Mouse (Mus musculus) hindbrain, postnatal 0 days (tissue): Measurements from ENCODE around the gene Dgkh. TPM values are rescaled to one million over a fixed set of nuclear protein-coding genes. Genes with fewer than 3 reads are reported as not detected.

Experiments used
- ATAC-seq: fragments of 200-750 bp; cut with Nextera tagmentation; 2 replicates; pipeline ENCODE4 v1.8.0; 2017; ENCODE audit warnings: mild to moderate bottlenecking, moderate TSS enrichment, moderate library complexity
- DNase-seq: peaks from one replicate; pipeline ENCODE4 v3.0.0-alpha.2; 2015; ENCODE audit warnings: low spot score
- H3K27ac ChIP-seq: fragments of 300-500 bp; sonication (generic); 2 replicates; pipeline ENCODE4 v1.5.1; 2014; ENCODE audit warnings: mild to moderate bottlenecking
- H3K27me3 ChIP-seq: fragments of 300-500 bp; sonication (generic); 2 replicates; pipeline ENCODE4 v1.6.1; 2014; ENCODE audit warnings: low read length, mixed read lengths; ENCODE audit not compliant: insufficient read depth
- H3K36me3 ChIP-seq: fragments of 300-500 bp; sonication (generic); 2 replicates; pipeline ENCODE4 v1.6.1; 2014; ENCODE audit warnings: low read length, mixed read lengths; ENCODE audit not compliant: insufficient read depth
- H3K4me1 ChIP-seq: fragments of 300-500 bp; sonication (generic); 2 replicates; pipeline ENCODE4 v1.6.1; 2014; ENCODE audit warnings: antibody characterized with exemption, low read length, mixed read lengths; ENCODE audit not compliant: insufficient read depth
- H3K4me2 ChIP-seq: fragments of 300-500 bp; sonication (generic); 2 replicates; pipeline ENCODE4 v1.6.1; 2014; ENCODE audit warnings: low read depth, mild to moderate bottlenecking, low read length, moderate library complexity, mixed read lengths
- H3K4me3 ChIP-seq: fragments of 300-500 bp; sonication (generic); 2 replicates; pipeline ENCODE4 v1.5.1; 2014; ENCODE audit warnings: low read length
- H3K9ac ChIP-seq: fragments of 300-500 bp; sonication (generic); replicated peaks from 2 replicates; pipeline ENCODE4 v1.6.1; 2014; ENCODE audit warnings: mild to moderate bottlenecking, low read length, moderate library complexity, mixed read lengths
- H3K9me3 ChIP-seq: fragments of 300-500 bp; sonication (generic); 2 replicates; pipeline ENCODE4 v1.6.1; 2016; ENCODE audit warnings: low read length, mixed read lengths
- CTCF ChIP-seq: IDR thresholded peaks from 2 replicates; pipeline ENCODE4 v1.5.1; 2016; ENCODE audit warnings: antibody characterized with exemption, control low read depth, low read depth
- WGBS: fragments of 180-500 bp; shearing (Covaris S2); extraction: QIAGEN DNeasy Blood & Tissue Kit; methylation state at CpG from one replicate; pipeline ENCODE4 v1.1.7; 2014; 5-methylcytosine and 5-hydroxymethylcytosine counted together
- polyA plus RNA-seq: library from polyadenylated mRNA; unstranded; fragments of >200 nt; fragmentation: Nextera tagmentation; extraction: Ambion mirVana; gene quantifications from 2 replicates; pipeline ENCODE4 v1.2.1, GENCODE M21; 2015
- total RNA-seq: library from RNA; depleted of rRNA; stranded (reverse); fragments of >200 nt; gene quantifications from 2 replicates; pipeline ENCODE4 v1.2.3, GENCODE M21; 2014

Gene Dgkh
- total and polyA plus RNA-seq, 2 experiments from 2014 or later = 2.1 to 9.0 TPM

DNA sequence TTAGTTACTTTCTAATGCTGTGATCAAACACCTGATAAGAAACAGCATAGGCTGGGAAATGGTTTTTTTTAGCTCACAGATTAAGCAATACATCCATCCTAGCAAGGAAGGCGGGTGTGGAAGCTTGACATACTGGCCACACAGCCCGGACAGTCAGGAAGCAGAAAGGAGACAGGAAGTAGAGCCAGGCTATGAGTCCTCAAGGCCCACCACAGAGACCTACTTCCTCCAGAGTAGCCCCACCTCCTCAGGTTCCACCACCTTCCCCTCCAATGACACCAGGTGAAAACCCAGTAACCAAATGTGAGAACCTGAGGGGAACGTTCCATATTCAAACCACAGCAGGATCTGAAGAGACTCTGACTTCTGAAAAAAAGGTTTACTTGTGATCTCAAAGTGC, 53.6 kb downstream of the Dgkh start:
- Histone ChIP-seq H3K27ac (no peak overlapping the region), H3K4me2 (no peak overlapping the region), H3K36me3 (no peaks in the 10 kb centered on the region), H3K4me3 (no peak overlapping the region), H3K4me1 (no peaks in the 10 kb centered on the region), H3K9ac (no peak overlapping the region), H3K9me3 (no peaks in the 10 kb centered on the region), H3K27me3 (no peaks in the 10 kb centered on the region)
- DNase-seq (no peak), ATAC-seq (no peak)
- WGBS = 81% methylated on average over 3 of the region's 3 CpGs
- no peak for TF ChIP-seq CTCF

DNA sequence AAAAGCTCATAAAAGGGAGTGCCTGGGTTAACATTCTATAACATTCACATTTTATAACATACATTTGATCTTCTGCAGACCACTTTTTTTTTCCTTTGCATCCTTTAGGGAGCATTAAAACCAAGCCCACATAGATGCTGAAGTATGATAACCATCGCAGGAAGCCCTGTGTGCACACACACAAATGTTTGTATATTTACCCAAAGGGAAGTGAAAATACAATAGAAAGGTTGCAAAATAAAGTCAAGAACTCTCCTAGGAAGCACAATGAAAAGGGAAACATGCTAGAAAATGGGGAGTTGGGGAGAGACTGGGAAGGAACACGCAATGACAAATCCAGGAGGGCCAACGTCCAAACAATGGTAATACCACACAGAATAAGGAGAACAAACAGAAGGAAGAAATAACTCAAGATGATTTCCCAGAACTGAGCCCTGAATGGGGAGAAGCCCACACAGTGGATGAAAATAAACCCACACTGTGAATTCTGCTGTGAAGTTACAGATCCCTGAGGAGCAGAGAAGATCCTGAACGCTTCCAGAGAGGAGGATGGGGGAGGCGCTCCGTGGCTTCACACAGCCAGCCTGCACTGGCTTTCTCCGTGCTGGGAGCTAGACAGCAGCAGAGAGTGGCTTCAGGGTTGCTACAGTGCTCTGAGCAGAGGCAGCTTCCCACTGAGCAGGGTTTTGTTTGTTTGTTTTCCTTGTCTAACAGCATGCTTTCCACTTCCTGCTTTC, 54.6 kb downstream of the Dgkh start:
- WGBS = 25% methylated on average over 7 of the region's 7 CpGs
- no peak overlapping the region for H3K9ac ChIP-seq
- peak; percentile 56 for DNase-seq
- TF ChIP-seq CTCF = peak; percentile 15; the same call in 1 of the 2 replicates
- no peak overlapping the region for H3K4me3 ChIP-seq
- H3K4me2 ChIP-seq = no peak overlapping the region
- ATAC-seq = peak; percentile 81
- no peaks in the 10 kb centered on the region for H3K36me3 ChIP-seq
- peak overlapping the region; percentile 58; the same call in 1 of the 2 replicates for H3K27ac ChIP-seq
- no peaks in the 10 kb centered on the region for H3K27me3 ChIP-seq
- H3K9me3 ChIP-seq = no peaks in the 10 kb centered on the region
- no peaks in the 10 kb centered on the region for H3K4me1 ChIP-seq

DNA sequence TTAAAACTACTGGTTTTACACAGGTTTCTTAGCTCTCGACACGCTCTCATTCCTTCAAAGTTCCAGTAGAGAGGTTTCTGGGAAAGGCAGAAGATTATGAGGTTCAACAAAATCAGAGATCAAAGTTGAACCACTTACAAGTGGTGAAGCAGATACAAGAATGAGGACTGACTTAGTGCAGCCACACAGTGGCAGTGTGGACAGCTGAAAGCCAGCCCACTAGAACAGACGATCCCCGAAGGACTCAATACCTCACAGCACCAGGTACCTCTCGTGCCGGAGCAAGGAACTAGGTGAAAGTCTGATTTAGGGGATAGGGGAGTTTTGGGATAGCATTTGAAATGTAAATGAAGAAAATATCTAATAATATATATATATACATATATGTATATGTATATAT, 56.1 kb downstream of the Dgkh start:
- no peaks in the 10 kb centered on the region for H3K9me3 ChIP-seq
- no peaks in the 10 kb centered on the region for H3K27me3 ChIP-seq
- no peak for ATAC-seq
- 47% methylated on average over 6 of the region's 6 CpGs for WGBS
- no peaks in the 10 kb centered on the region for H3K36me3 ChIP-seq
- no peak overlapping the region for H3K4me2 ChIP-seq
- no peak overlapping the region for H3K9ac ChIP-seq
- H3K27ac ChIP-seq = no peak overlapping the region
- DNase-seq = peak; percentile 66
- H3K4me1 ChIP-seq = no peaks in the 10 kb centered on the region
- H3K4me3 ChIP-seq = no peak overlapping the region
- TF ChIP-seq CTCF = peak; percentile 71

DNA sequence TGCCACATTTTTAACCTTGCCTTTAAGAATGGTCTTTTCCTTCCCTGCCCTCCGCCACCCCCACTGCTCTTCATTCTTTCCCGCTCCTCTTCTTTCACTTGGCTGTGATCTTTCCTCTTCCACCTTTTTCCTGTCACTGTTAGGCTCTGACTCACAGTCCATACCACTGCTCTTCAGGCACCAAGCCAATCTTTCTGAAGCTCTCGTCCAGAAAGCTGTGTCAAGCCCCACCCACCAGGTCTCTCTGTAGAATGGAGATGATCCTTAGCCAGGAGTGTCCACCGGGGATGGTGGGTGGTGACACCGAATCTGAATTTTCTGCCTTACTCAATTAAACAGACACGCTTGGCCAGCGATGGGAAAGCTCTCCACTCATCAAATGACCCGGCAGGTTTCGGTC, 58.0 kb downstream of the Dgkh start:
- Histone ChIP-seq H3K4me2 (no peak overlapping the region), H3K9me3 (no peaks in the 10 kb centered on the region), H3K4me3 (no peak overlapping the region), H3K27ac (no peak overlapping the region), H3K36me3 (no peaks in the 10 kb centered on the region), H3K27me3 (no peaks in the 10 kb centered on the region), H3K9ac (no peak overlapping the region), H3K4me1 (no peaks in the 10 kb centered on the region)
- WGBS = 78% methylated on average over 9 of the region's 9 CpGs
- TF ChIP-seq CTCF = no peak
- DNase-seq (no peak), ATAC-seq (no peak)

DNA sequence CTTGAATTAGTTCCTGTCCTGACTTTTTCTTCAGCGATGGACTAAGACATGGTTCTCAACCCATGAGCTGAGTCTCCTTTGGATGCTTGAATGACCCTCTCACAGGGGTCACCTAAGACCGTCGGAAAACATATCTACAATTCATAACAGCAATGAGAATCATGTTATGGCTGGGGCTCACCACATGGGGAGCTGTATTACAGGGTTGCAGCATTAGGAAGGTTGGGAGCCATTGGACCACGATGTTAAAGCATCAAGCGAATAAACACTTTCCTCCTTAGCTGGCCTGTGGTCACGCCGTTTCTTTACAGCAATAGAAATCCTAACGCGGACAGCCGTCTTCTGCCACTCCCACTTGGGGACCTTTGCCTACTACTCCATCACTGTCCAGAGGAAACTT, 62.6 kb downstream of the Dgkh start:
- peak; percentile 22 for DNase-seq

DNA sequence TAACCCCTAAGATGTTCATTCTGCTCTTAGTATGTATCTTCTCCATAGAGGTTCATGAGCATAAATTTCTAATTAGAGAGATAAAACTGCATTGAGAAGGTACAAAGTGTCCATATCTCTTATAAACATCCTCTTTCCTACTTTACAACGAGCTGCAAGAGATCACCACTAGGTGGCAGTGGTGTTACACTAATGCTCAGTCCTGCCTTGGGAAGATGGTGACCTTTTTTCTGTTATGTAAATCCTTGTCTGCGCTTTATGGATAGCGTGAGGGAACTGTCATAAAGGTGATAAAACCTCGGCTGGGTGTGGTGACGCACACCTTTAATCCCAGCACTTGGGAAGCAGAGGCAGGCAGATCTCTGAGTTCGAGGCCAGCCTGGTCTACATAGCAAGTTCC, 64.3 kb downstream of the Dgkh start:
- H3K9ac ChIP-seq = no peak overlapping the region
- H3K27me3 ChIP-seq = no peaks in the 10 kb centered on the region
- H3K4me1 ChIP-seq = no peaks in the 10 kb centered on the region
- no peak overlapping the region for H3K27ac ChIP-seq
- H3K4me3 ChIP-seq = no peak overlapping the region
- H3K9me3 ChIP-seq = no peaks in the 10 kb centered on the region
- TF ChIP-seq CTCF = peak; percentile 97
- ATAC-seq (peak; percentile 75), DNase-seq (peak; percentile 90)
- 19% methylated on average over 6 of the region's 6 CpGs for WGBS
- H3K36me3 ChIP-seq = no peaks in the 10 kb centered on the region
- H3K4me2 ChIP-seq = no peak overlapping the region

More for the DNA sequence above, 62.6 kb downstream of the Dgkh start:
- Histone ChIP-seq H3K9ac (no peak overlapping the region), H3K36me3 (no peaks in the 10 kb centered on the region), H3K4me1 (no peaks in the 10 kb centered on the region), H3K27me3 (no peaks in the 10 kb centered on the region), H3K4me2 (no peak overlapping the region), H3K9me3 (no peaks in the 10 kb centered on the region), H3K4me3 (no peak overlapping the region), H3K27ac (no peak overlapping the region)
- peak; percentile 62 for TF ChIP-seq CTCF
- 73% methylated on average over 10 of the region's 10 CpGs for WGBS
- ATAC-seq = no peak

DNA sequence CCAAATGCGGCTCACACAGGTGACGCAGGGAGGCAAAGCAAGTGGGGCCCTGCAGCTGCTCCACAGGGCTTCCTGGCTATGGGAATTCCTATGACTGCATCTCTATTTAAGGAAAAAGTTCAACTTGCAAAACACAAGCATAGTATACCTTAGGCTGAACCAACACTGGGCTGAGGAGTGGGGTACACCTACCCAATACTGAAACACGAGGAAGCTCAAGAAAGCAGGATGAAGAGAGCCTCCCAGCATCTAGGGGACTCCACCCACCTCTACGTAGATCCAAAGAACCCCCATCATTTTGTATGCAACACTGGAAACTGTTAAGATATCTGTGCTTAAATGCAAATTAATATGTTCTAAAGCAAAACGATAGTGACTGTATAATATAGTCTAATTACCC, 64.8 kb downstream of the Dgkh start:
- H3K4me1 ChIP-seq = no peaks in the 10 kb centered on the region
- no peak for DNase-seq
- H3K27ac ChIP-seq = no peak overlapping the region
- H3K36me3 ChIP-seq = no peaks in the 10 kb centered on the region
- TF ChIP-seq CTCF = no peak
- no peaks in the 10 kb centered on the region for H3K9me3 ChIP-seq
- 60% methylated on average over 5 of the region's 5 CpGs for WGBS
- H3K27me3 ChIP-seq = no peaks in the 10 kb centered on the region
- no peak overlapping the region for H3K4me2 ChIP-seq
- H3K9ac ChIP-seq = no peak overlapping the region
- no peak for ATAC-seq
- no peak overlapping the region for H3K4me3 ChIP-seq
